ENCODE assay signal across 16 mouse cellular contexts in genomic region chr13:111406859-111407389, GRCm38 (mm10).
DNase-seq lines count a peak whose midpoint lies in the region; ATAC-seq and TF ChIP-seq lines count a peak whose summit lies in the region.
"Had no signal": no experiment of that assay in that cellular context is flagged by ENCODE, and none has a peak within 500 bp of the region (broad histone marks: within the 10 kb centered on the region; RNA-seq: fewer than 3 reads in every experiment).

No protein-coding gene starts in this region.

- WGBS in intestine, postnatal 0 days = 50% methylated on average over 9 of the region's 9 CpGs
- 41% methylated on average over 9 of the region's 9 CpGs for WGBS in intestine, embryonic 15.5 days
- 33% methylated on average over 9 of the region's 9 CpGs for WGBS in lung, postnatal 0 days
- 27% methylated on average over 8 of the region's 9 CpGs for WGBS in embryonic facial prominence, embryonic 14.5 days
- 68% methylated on average over 9 of the region's 9 CpGs for WGBS in forebrain, embryonic 14.5 days

- H3K4me1 ChIP-seq in intestine, postnatal 0 days (replicated peaks; ENCODE audit: control insufficient read depth, insufficient read depth, low read length) = no peaks in the 10 kb centered on the region
- H3K4me1 ChIP-seq in intestine, embryonic 15.5 days (replicated peaks) = 0 out of 2 replicates have a peak, but pooled peaks cover 7% of the 10 kb centered on the region
- no peaks in the 10 kb centered on the region for H3K4me1 ChIP-seq in lung, postnatal 0 days (ENCODE audit: insufficient read depth, low read depth, low read length)
- peaks cover 10% of the 10 kb centered on the region; the same call in 1 of the 2 replicates for H3K4me1 ChIP-seq in embryonic facial prominence, embryonic 14.5 days (ENCODE audit: control insufficient read depth, insufficient read depth, low read length)
- no peaks in the 10 kb centered on the region for H3K4me1 ChIP-seq in forebrain, embryonic 14.5 days (ENCODE audit: control insufficient read depth, insufficient read depth, low read length)
- H3K4me1 ChIP-seq: forebrain, embryonic 10.5 days had no signal

- no peak overlapping the region for H3K9ac ChIP-seq in intestine, postnatal 0 days (ENCODE audit: low read depth, low read length)
- no peak overlapping the region for H3K9ac ChIP-seq in intestine, embryonic 15.5 days
- H3K9ac ChIP-seq in lung, postnatal 0 days (replicated peaks; ENCODE audit: low read depth) = no peak overlapping the region
- H3K9ac ChIP-seq in embryonic facial prominence, embryonic 14.5 days (ENCODE audit: low read depth, low read length) = no peak overlapping the region
- no peak overlapping the region for H3K9ac ChIP-seq in forebrain, embryonic 14.5 days (ENCODE audit: low read length)
- H3K9ac ChIP-seq: hindbrain, embryonic 13.5 days; limb, embryonic 13.5 days had no signal

- no peak overlapping the region for H3K4me2 ChIP-seq in intestine, postnatal 0 days (replicated peaks; ENCODE audit: low read depth)
- no peak overlapping the region for H3K4me2 ChIP-seq in intestine, embryonic 15.5 days (replicated peaks)
- no peak overlapping the region for H3K4me2 ChIP-seq in lung, postnatal 0 days (replicated peaks; ENCODE audit: low read depth, low read length)
- H3K4me2 ChIP-seq in embryonic facial prominence, embryonic 14.5 days (ENCODE audit: low read depth, low read length) = no peak overlapping the region
- no peak overlapping the region for H3K4me2 ChIP-seq in forebrain, embryonic 14.5 days (ENCODE audit: low read length)
- H3K4me2 ChIP-seq: hindbrain, embryonic 13.5 days; limb, embryonic 13.5 days had no signal

- H3K27me3 ChIP-seq in intestine, postnatal 0 days (replicated peaks; ENCODE audit: control insufficient read depth, insufficient read depth, low read length) = no peaks in the 10 kb centered on the region
- H3K27me3 ChIP-seq in intestine, embryonic 15.5 days (replicated peaks) = no peaks in the 10 kb centered on the region
- H3K27me3 ChIP-seq in lung, postnatal 0 days (replicated peaks; ENCODE audit: insufficient read depth, low read length) = no peaks in the 10 kb centered on the region
- H3K27me3 ChIP-seq in embryonic facial prominence, embryonic 14.5 days (replicated peaks; ENCODE audit: control insufficient read depth, insufficient read depth, low read length) = no peaks in the 10 kb centered on the region
- H3K27me3 ChIP-seq in forebrain, embryonic 14.5 days (replicated peaks; ENCODE audit: control insufficient read depth, insufficient read depth, low read length) = no peaks in the 10 kb centered on the region
- H3K27me3 ChIP-seq: hindbrain, embryonic 13.5 days; limb, embryonic 13.5 days had no signal

- TF ChIP-seq CTCF in intestine, postnatal 0 days (IDR thresholded peaks at IDR 0.05; ENCODE audit: low read depth) = peak; percentile 25; the same call in 1 of the 2 replicates
- TF ChIP-seq CTCF in lung, postnatal 0 days (IDR thresholded peaks at IDR 0.05) = no peak; the same call in 1 of the 2 replicates

- H3K27ac ChIP-seq in intestine, postnatal 0 days (ENCODE audit: low read depth, low read length) = no peak overlapping the region
- no peak overlapping the region for H3K27ac ChIP-seq in intestine, embryonic 15.5 days
- no peak overlapping the region for H3K27ac ChIP-seq in lung, postnatal 0 days (ENCODE audit: low read length)
- peak overlapping the region; percentile 63 for H3K27ac ChIP-seq in embryonic facial prominence, embryonic 14.5 days (replicated peaks; ENCODE audit: low read depth, low read length)
- H3K27ac ChIP-seq in forebrain, embryonic 14.5 days (ENCODE audit: low read depth, low read length) = no peak overlapping the region
- H3K27ac ChIP-seq: forebrain, embryonic 10.5 days; hindbrain, embryonic 13.5 days; kidney, postnatal 0 days had no signal

- H3K4me3 ChIP-seq in intestine, postnatal 0 days (ENCODE audit: low read depth, low read length) = no peak overlapping the region
- H3K4me3 ChIP-seq in intestine, embryonic 15.5 days (replicated peaks) = no peak overlapping the region
- H3K4me3 ChIP-seq in lung, postnatal 0 days (ENCODE audit: low read depth, low read length) = no peak overlapping the region
- no peak overlapping the region for H3K4me3 ChIP-seq in embryonic facial prominence, embryonic 14.5 days (ENCODE audit: low read depth, low read length)
- no peak overlapping the region for H3K4me3 ChIP-seq in forebrain, embryonic 14.5 days (ENCODE audit: low read depth, low read length)
- H3K4me3 ChIP-seq: forebrain, embryonic 10.5 days; hindbrain, embryonic 13.5 days; limb, embryonic 13.5 days had no signal

- TF ChIP-seq EP300 in lung, postnatal 0 days (IDR thresholded peaks at IDR 0.05) = no peak

- H3K9me3 ChIP-seq in intestine, postnatal 0 days (ENCODE audit: control insufficient read depth) = no peaks in the 10 kb centered on the region
- H3K9me3 ChIP-seq in intestine, embryonic 15.5 days = no peaks in the 10 kb centered on the region
- no peaks in the 10 kb centered on the region for H3K9me3 ChIP-seq in lung, postnatal 0 days (ENCODE audit: low read length)
- no peaks in the 10 kb centered on the region for H3K9me3 ChIP-seq in embryonic facial prominence, embryonic 14.5 days (ENCODE audit: control insufficient read depth, low read length)
- H3K9me3 ChIP-seq in forebrain, embryonic 14.5 days (replicated peaks; ENCODE audit: control insufficient read depth, low read length) = no peaks in the 10 kb centered on the region
- H3K9me3 ChIP-seq: forebrain, embryonic 10.5 days; hindbrain, embryonic 13.5 days; limb, embryonic 13.5 days had no signal

- peak; percentile 29 for DNase-seq in adrenal gland, postnatal 10 days
- DNase-seq in adrenal gland, adult 2 months = no peak
- DNase-seq in lung, postnatal 0 days (ENCODE audit: low spot score) = no peak
- no peak for DNase-seq in lung, adult 18-20 months
- DNase-seq in embryonic facial prominence, embryonic 14.5 days (ENCODE audit: low spot score) = peak; percentile 30
- no peak for DNase-seq in forebrain, embryonic 14.5 days (ENCODE audit: low spot score)
- DNase-seq: gastrocnemius, postnatal 25 days; heart, postnatal 10 days; thymus, postnatal 4 days had no signal

- no peak for ATAC-seq in intestine, postnatal 0 days
- no peak for ATAC-seq in intestine, embryonic 15.5 days
- peak; percentile 17; the same call in 1 of the 2 replicates for ATAC-seq in lung, postnatal 0 days
- ATAC-seq in embryonic facial prominence, embryonic 14.5 days (ENCODE audit: low read depth) = peak; percentile 27; the same call in 1 of the 2 replicates
- ATAC-seq in forebrain, embryonic 14.5 days = no peak
- ATAC-seq: intestine, embryonic 16.5 days had no signal

- H3K36me3 ChIP-seq in intestine, postnatal 0 days (ENCODE audit: control insufficient read depth, insufficient read depth) = no peaks in the 10 kb centered on the region
- no peaks in the 10 kb centered on the region for H3K36me3 ChIP-seq in intestine, embryonic 15.5 days
- no peaks in the 10 kb centered on the region for H3K36me3 ChIP-seq in lung, postnatal 0 days (ENCODE audit: insufficient read depth, low read length)
- H3K36me3 ChIP-seq in embryonic facial prominence, embryonic 14.5 days (ENCODE audit: control insufficient read depth, insufficient read depth, low read length) = no peaks in the 10 kb centered on the region
- H3K36me3 ChIP-seq in forebrain, embryonic 14.5 days (ENCODE audit: control insufficient read depth, insufficient read depth, low read length) = no peaks in the 10 kb centered on the region
- H3K36me3 ChIP-seq: forebrain, embryonic 10.5 days; hindbrain, embryonic 13.5 days; limb, embryonic 13.5 days had no signal

Comparison
In these comparisons a context has a peak if more than half of its experiments do, and no peak if none do; other contexts are left out.
1. DNase-seq: peak in adrenal gland, postnatal 10 days (single experiment) and embryonic facial prominence, embryonic 14.5 days (single experiment); none in adrenal gland, adult 2 months (single experiment), lung, postnatal 0 days (single experiment), lung, adult 18-20 months (0 of 2) and forebrain, embryonic 14.5 days (single experiment).
2. ATAC-seq: peak in lung, postnatal 0 days (single experiment) and embryonic facial prominence, embryonic 14.5 days (single experiment); none in intestine, postnatal 0 days (single experiment), intestine, embryonic 15.5 days (single experiment) and forebrain, embryonic 14.5 days (single experiment).